Mouse (Mus musculus) testis, adult 2 months (tissue): ENCODE data around the gene Rprd1b.

ENCODE experiments used
- CTCF ChIP-seq: fragments of 200-500 bp; IDR thresholded peaks from 2 replicates; pipeline ENCODE4 v1.5.1; 2012; ENCODE audit warnings: low read depth, mild to moderate bottlenecking, inconsistent platforms, low read length, moderate library complexity; ENCODE audit not compliant: control insufficient read depth, insufficient read depth, insufficient replicate concordance
- POLR2A ChIP-seq: fragments of 200-500 bp; IDR thresholded peaks from 2 replicates; pipeline ENCODE4 v1.6.1; 2012; ENCODE audit warnings: low read depth, mild to moderate bottlenecking, inconsistent platforms, low read length, moderate library complexity; ENCODE audit not compliant: control insufficient read depth

- no peak for TF ChIP-seq POLR2A
- no peak for TF ChIP-seq CTCF
Observed at GRCm38 (mm10) chr2:158057030-158057429, 28.7 kb downstream of the Rprd1b start.
